Mouse (Mus musculus) gastrocnemius, postnatal 25 days (tissue): ENCODE data around the gene Tspoap1. TPM values are rescaled to one million over a fixed set of nuclear protein-coding genes. Genes with fewer than 3 reads are reported as not detected.

Experiments
- DNase-seq: peaks from one replicate; pipeline ENCODE4 v3.0.0; 2022
- total RNA-seq, 2 experiments: library from RNA; stranded (reverse); gene quantifications; 1 replicate in 1 of 2; 2 replicates in 1 of 2; pipeline ENCODE4 v1.2.3; 2021

Tspoap1 gene
- total RNA-seq, 2 experiments from 2014 or later = 0.08 TPM; not detected in 1

DNA sequence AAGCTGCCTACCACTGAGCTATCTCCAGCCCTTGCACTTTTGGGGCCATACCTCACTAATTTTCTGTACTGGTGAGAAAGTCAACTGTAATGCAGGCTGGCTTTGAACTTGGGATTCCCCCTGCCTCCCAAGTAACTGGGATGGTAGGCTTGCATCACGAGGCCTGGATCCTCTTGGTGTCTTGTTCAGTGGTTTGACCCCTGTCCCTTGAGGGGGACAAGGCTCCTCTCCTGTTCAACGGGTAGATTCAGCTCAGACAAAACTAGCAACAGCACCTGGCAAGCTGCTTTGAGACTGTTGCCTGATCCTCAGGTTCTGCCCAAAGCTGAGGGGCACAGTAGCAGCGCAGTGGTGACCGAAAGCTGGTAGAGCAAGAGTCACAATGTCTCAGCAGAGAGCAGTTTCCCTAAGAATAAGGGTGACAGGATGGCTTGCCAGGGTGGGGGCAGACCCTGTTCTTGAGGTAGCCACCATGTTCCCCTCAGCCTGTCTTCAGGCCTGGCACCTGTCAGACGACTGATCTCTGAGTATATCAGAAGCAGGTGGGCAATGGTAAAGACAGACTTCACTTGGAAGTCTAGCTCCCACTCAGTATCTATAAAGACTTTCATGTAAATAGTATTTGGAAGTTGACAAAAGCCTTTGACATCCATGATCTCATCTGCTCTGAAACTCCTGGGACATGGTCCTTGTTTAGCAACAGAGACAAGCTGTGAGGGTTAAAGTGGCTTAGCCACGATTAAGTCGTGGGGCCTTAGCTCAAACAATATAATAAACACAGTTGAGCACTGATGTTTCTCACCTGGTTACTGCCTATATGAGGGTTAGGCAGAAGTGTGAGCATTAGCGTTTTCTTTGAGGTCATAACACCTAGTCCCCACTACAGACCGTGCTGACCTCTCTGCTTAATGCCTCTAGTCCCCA lies 14.4 kb upstream of the Tspoap1 start:
- DNase-seq = no peak

DNA sequence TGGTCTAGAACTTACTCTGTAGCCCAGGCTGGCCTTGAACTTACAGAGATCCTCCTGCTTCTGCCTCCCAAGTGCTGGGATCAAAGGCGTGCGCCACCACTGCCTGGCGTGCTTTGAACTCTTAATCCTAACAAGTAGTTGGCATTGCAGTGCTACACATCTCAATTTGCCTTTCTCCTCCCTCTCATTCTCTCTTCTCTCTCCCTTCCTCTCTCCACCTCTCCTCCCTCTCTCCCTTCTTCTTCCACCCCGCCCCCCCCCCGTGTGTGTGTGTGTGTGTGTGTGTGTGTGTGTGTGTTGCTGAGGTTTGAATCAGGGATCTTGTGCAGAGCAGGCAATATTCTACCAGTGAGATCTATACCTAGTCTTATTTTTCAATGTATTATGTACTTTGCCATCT lies 13.0 kb upstream of the Tspoap1 start:
- DNase-seq = no peak

DNA sequence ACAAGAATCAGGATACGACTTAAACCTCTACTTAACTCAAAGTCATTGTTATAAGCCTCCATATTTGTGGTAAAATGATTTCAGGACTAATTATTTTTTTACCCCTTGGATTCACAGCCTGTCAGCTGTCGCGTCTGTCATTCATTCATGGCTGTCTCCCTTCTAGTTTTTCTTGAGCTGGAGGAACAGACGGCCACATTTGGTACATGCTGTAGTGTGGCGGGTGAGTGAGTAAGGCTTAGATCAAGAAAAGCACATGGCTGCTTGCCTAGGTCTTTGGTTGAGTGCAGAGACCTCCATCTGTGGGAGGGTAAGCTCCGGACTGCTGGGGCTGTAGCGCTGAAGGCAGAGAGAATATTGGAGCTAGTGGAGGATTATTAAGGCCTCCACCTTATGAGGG lies 12.6 kb upstream of the Tspoap1 start:
- DNase-seq = no peak

DNA sequence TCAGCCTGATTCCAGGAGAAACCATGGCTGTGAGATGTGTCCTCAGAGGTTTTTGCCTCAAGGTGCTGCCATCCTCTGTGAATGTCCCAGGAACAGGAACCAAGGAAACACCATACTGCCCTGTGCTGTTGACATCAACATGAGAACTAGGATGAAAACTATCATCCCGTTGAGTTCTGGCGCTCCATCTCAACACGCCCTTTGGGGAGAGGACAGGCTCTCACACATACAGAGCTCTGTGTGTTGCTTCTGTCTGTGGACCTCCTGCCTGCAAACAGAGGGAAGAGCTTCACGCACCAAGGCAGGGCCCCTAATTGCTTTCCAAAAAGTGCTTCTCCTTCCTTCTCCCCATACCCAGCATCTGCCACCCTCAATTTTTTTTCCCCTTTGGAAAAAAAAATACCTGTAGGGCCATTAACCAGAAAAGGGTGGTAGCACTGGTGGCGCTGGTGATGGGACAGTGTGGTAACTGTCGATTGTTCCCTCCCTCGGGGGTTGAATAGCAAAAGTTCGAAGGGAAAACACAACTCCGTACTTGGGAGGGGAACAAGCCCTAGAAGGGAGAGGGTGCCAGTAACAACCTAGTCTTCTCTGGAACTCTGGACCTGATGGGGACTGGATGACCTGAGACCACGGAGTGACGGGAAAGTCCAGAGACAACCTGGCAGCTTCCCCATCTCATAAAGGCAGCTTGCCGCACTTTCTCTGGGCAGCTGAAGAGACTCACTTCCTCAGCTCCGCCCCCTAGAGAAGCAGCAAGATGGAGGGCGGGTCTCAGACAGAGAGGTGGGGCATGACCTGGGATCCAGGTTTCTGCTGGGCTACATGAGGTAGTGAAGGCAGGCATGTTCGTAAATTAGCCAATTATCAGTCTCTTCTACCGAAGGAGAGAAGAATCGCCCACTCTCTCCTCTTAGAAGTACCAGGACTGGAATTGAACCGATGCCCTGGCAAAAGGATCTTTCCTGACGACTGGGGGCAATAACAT lies 11.9 kb upstream of the Tspoap1 start:
- DNase-seq = peak; percentile 45

DNA sequence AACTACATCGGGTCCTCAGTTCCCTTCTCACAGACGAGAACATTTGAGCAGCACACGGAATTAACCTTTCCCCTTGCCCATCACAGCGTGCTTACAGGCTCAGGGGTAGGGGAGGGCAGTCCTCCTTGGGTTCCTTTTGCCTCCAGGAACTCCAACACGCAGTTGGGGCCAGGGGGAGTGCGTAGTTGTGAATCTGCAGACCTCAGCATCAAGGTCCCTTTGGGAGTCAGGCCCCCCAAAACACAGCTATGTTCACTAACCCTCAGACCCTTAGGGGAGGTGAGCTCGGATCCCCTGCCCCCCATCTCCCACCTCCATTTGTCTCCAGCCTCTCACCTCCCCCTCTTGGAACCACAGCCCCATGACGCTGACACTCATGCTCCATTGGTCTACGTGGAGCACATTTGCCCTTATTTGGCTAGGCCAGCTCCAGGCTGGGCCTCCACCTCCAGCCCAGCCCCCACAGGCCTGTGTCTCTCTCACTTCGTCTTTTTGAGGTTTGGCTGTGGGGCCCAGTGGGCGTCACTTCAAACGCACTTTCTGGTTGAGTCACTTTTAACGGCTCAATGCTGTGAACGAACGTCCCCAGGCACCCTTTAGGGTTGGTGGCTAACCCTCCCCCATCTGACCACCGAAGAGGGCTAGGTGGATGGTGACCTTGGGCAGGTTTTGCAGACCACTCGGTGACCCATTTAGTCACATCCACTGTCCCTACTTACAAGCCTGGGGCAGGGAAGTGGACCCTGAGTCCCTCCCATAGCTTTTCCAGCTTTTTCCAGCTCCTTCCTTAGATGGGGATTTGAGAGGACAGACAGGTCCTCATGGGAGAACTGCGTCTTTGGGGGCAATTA lies 10.9 kb upstream of the Tspoap1 start:
- DNase-seq = peak; percentile 69

DNA sequence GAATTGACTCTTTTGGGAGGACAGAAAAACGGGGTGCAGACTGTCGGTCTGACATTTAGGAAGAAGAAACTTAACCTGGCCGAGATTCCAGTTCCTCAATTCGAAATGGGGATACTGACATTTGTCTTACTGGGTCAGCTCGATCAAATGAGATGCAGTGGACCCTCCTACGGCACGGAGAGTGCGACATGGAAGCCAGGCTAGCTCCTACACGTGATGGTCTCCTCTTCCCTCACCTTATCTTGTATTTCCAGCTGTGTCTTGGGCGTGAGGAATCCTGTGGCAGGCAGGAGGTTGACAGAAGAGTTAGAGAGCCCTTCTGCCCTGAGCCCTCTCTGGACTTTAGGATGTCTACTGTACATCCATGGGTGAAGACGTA lies 10.3 kb upstream of the Tspoap1 start:
- DNase-seq = no peak

DNA sequence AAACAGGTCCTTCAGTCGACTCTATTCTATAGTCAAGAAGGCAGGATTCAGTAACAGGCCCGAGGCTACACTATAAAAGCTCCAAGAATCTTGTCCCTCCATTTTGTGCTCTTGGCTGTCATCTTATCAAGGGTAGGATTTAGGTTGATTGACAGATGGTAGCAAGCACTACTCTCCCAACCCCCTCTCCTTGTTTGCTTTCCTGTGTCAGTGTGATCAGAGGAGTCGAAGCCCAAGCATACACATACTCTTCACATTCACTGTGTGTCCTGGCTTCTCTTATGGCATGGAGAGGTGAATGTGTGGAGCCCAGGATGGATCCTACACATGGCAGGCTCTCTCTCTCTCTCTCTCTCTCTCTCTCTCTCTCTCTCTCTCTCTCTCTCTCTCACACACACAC lies 9.8 kb upstream of the Tspoap1 start:
- DNase-seq = no peak

GRCm38 (mm10) chr11:87751031-87751430 lies 9.3 kb upstream of the Tspoap1 start:
- no peak for DNase-seq

GRCm38 (mm10) chr11:87751491-87751966 lies 8.8 kb upstream of the Tspoap1 start:
- peak; percentile 27 for DNase-seq

DNA sequence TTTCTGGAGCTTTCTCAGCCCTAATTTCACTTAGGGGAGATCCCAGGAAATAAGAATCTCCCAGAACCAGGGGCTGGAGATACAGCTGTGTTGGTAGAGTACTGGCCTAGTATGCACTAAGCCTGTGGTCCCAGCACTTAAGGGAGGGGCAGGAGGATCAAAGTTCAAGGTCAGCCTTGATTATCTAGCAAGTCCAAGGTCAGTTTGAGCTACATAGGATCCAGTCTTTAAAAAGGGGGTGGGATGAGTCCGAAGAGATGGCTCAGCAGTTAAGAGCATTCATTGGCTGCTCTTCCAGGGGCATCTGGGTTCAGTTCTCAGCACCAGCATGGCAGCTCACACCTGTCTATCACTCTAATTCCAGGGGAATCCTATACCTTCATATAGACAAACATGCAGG lies 8.0 kb upstream of the Tspoap1 start:
- no peak for DNase-seq

DNA sequence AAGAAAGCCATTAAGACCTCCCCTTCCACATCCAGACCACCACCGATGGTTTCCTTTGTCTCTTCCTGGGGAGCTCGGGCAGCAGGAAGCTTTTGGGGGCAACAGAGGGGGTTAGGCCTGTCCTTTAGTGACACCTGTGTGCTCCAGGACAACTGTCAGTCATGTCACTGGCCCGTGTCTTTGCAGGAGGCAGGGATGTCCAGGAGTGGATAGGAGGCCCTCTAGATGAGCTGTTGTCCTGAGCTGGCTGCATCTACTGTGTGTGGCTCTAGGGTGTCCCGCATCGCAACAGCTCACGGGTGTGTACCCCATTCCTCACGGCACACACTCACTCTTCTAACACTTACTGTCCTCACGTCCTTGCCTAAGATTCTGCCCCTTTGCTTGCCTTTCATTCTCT lies 7.1 kb upstream of the Tspoap1 start:
- no peak for DNase-seq

DNA sequence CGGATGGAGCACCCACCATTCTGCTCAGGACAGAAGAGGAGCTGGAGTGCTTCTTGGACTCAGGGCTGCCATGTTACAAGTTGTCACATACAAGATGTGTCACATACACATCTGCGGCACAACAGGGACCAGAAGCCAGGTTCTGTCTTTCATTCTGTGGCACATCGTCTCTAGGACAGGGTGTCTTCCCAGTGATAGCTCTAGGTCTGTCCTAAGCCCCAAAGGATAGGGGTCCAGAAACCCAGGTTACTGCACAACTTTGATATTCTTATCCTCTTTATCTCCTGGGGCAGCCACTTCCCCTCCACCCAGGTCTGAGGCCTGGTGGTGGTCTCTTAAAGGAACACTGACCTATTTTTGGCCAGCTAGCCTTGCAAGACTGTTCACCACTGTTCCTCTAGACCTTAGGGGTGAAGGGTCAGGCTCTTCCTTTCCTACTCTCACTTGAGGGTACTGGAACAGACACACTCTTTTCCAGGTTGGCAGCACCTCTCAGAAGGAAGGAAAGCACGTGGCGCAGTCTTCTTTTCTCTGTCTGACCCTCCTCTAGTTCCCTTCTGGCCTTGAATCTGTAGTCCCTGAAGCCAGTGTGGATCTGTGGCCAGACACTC lies 6.3 kb upstream of the Tspoap1 start:
- DNase-seq = no peak

DNA sequence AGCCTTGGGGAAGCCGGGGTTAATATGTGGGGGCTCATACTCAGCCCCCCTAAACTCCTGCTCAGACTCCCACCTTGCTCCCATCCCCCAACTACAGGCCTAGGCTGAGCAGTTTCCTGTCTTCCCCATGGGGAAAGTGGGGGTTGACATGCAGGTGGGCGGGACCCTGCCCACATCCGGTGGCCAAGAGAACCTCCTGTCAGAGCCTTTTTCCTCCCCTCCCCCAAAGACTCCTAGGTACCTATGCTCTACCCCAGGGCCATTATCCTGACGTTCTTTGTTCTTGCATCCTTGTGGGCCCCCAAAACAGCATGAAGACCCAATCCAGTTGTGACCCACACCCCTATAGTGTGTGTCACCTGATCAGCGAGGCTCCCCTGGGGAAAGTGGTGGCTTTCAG lies 5.7 kb upstream of the Tspoap1 start:
- DNase-seq = peak; percentile 34

DNA sequence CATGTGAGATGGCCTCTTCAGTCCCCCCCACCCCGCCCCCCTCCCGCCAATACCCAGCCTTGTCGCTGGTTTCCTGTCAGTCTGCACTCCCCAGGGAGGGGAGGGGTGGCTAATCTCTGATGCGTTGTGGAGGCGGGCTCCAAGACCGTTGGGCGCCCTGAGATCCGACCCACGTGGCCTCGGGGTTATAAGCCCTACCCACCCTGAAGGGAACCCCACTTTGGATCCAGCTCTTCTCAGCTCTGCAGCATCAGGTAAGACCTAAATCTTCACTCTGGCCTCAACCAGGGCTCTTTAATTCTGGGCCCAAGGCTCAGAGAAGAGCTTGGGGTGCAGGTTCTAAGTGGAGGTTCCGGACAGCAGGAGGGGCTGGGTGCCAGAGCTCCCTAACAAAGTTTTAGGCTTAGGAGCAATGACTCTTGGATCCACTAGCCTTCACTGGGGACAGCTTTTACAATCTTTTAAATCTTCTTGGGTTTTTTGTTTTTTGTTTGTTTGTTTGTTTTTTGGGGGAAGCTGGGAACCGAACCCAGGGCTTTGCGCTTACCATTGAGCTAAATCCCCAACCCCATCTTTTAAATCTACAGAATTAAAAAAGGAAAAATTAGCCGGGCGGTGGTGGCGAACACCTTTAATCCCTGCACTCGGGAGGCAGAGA lies 4.9 kb upstream of the Tspoap1 start:
- peak; percentile 70 for DNase-seq

DNA sequence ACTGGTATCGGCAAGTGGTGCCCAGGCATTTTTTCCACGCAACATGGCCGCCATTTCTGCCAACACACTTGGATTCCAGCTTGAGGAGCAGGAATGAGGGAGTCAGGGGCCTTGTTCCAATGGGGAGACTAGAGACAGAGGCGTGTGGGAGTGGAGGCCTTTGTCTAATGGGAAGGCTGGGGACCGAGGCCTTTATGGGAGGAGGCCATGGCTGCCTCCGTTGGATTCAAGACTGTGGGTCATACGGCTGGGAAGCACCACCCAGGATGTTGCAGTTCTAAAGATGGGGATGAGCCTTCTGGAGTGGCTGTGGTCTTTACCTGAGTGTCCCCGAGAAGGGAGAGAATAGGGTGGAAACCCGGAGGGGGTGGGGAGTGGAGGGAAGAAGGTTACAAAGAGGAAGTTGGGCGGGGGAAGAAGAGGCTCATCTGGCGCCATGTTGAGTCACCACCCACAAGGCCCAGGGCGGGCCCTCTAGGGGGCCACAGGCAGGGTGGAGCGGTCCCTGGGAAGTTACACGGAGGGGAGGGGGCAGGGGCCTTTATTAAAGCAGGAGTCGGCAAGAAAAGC lies 4.0 kb upstream of the Tspoap1 start:
- peak; percentile 32 for DNase-seq

DNA sequence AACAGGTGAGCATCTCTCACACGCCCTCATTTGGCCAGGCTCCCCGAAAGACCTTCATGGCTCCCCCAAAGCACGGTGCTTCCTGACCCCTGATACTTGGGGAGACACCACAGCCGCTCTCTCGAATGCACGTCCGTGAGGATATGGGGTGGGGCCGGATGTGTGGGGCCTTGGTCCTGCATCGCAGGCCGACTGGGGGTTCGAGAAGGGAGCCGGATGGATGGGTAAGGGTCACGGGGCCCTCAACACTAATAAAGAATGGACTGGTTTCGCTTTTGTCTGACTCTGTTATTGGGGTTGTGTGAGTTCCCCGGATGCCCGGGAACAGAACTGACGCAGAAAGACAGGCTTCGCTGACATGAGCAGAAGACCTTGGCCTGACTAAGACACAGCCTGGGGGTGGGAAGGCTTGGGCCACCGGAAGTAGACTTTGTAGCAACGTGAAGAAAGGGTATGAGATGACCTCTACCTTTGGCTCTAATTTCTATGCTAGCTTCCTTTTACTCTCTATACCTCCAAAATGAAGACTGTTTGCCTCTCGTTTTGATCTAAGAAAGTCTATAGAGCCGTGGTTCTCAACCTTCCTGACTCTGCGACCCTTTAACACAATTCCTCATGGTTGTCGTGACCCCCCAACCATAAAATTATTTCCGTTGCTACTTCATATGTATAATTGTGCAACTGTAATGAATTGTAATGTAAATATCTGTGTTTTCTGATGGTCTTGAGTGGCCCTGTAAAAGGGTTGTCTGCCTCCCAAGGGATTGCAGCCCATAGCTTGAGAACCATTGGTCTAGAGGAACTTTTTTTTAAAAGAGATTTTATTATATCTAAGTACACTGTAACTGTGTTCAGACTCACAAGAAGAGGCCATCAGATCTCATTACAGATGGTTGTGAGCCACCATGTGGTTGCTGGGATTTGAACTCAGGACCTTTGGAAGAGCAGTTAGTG lies 3.1 kb upstream of the Tspoap1 start:
- no peak for DNase-seq

- DNase-seq = no peak
Measured at GRCm38 (mm10) chr11:87758161-87758911, 2.0 kb upstream of the Tspoap1 start.

DNA sequence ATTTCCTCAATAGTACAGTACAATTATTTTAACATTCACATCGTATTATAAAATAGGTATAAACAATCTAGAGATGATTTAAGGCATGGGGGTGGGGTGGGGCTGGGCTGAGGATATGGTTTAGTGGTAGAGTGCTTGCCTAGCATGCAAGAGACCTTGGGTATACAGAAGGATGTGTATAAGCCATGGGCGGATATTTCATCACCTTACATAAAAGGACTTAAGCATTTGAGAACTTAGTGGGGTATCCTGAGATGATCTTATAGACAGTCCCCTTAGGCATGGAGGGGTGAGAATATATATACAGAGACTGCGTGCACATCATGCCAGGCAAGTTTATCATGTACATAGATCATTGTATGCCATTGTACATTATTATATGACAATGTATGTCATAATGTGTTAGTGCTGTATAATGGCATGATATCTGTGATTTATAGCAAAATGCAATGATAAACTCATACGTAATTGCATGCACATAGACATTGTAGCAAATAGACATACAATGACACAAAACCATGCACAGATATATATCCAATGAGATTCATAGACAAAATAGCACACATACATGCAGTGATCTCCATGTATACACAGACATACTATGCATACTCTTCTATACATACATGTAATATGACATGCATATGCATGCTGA lies 1.3 kb upstream of the Tspoap1 start:
- no peak for DNase-seq
